Mouse (Mus musculus) ES-E14 (cell line): ENCODE measurements around the gene Wdr43. TPM values are rescaled to one million over a fixed set of nuclear protein-coding genes. Genes with fewer than 3 reads are reported as not detected.

Source experiments
- DNase-seq: peaks from one replicate; pipeline ENCODE4 v3.0.0-alpha.2; 2013; ENCODE audit warnings: low read depth, low spot score
- H3K27ac ChIP-seq: 2 replicates; pipeline ENCODE4 v1.5.1; 2012; ENCODE audit warnings: low read depth, mild to moderate bottlenecking, low read length, moderate library complexity, mixed read lengths; ENCODE audit not compliant: poor library complexity, insufficient read depth, severe bottlenecking
- H3K36me3 ChIP-seq: 2 replicates; pipeline ENCODE4 v1.6.1; 2012; ENCODE audit warnings: mild to moderate bottlenecking, low read length, moderate library complexity, mixed read lengths; ENCODE audit not compliant: control insufficient read depth, poor library complexity, insufficient read depth, severe bottlenecking
- H3K4me1 ChIP-seq, 2 experiments: fragments of 150-350 bp in 1 of 2; sonication (generic) in 1 of 2; 2 replicates each; pipeline ENCODE4 v1.6.1; 2012; ENCODE audit warnings: low read length in 2 of 2, mild to moderate bottlenecking in 1 of 2, mixed read lengths in 1 of 2; ENCODE audit not compliant: control insufficient read depth in 2 of 2, insufficient read depth in 2 of 2, poor library complexity in 1 of 2
- H3K4me3 ChIP-seq, 2 experiments: fragments of 150-350 bp in 1 of 2; sonication (generic) in 1 of 2; 2 replicates each; pipeline ENCODE4 v1.5.1; 2012; ENCODE audit warnings: low read length in 2 of 2, low read depth in 1 of 2, mild to moderate bottlenecking in 1 of 2, mixed read lengths in 1 of 2; ENCODE audit not compliant: insufficient read depth in 1 of 2, poor library complexity in 1 of 2, severe bottlenecking in 1 of 2
- H3K9ac ChIP-seq: 2 replicates; pipeline ENCODE4 v1.6.1; 2012; ENCODE audit warnings: low read depth, mild to moderate bottlenecking, low read length, mixed read lengths; ENCODE audit not compliant: poor library complexity, insufficient read depth, severe bottlenecking
- H3K9me3 ChIP-seq: fragments of 150-350 bp; sonication (generic); 2 replicates; pipeline ENCODE4 v1.6.1; 2012; ENCODE audit warnings: low read depth, mild to moderate bottlenecking, low read length; ENCODE audit not compliant: control insufficient read depth, insufficient read depth
- CHD2 ChIP-seq: IDR thresholded peaks from 2 replicates; pipeline ENCODE4 v1.6.1; 2014; ENCODE audit warnings: mild to moderate bottlenecking, low read depth, low read length, inconsistent platforms
- HCFC1 ChIP-seq: IDR thresholded peaks from 2 replicates; pipeline ENCODE4 v1.6.1; 2012; ENCODE audit warnings: low read length, inconsistent platforms, borderline replicate concordance; ENCODE audit not compliant: insufficient read depth
- MAFK ChIP-seq: IDR thresholded peaks from 2 replicates; pipeline ENCODE4 v1.6.1; 2014; ENCODE audit warnings: mild to moderate bottlenecking, low read depth, low read length, inconsistent platforms; ENCODE audit not compliant: insufficient read depth
- ZC3H11A ChIP-seq: IDR thresholded peaks from 2 replicates; pipeline ENCODE4 v1.6.1; 2012; ENCODE audit warnings: low read depth, mild to moderate bottlenecking, inconsistent platforms, low read length, borderline replicate concordance
- ZNF384 ChIP-seq: IDR thresholded peaks from 2 replicates; pipeline ENCODE4 v1.6.1; 2012; ENCODE audit warnings: low read depth, low read length, inconsistent platforms
- in situ Hi-C, 2 experiments: fragments of 600-800 bp; cut with MboI; formaldehyde crosslinking; loops; one replicate each; pipeline ENCODE4 v1.15.1; 2025; ENCODE audit warnings: low sequenced_read_pairs in 2 of 2, inconsistent platforms in 1 of 2; ENCODE audit not compliant: unreplicated experiment in 2 of 2
- total RNA-seq: library from RNA; depleted of rRNA; stranded (reverse); fragments of 300-350 nt; gene quantifications from 2 replicates; pipeline ENCODE4 v1.2.3, GENCODE M21; 2012

Wdr43 gene
- total RNA-seq, 1 experiment, result 264 TPM

- no peak overlapping the region for H3K27ac ChIP-seq
- H3K9me3 ChIP-seq, result no peaks in the 10 kb centered on the region
- in situ Hi-C loops, result no loop called here
- H3K9ac ChIP-seq, result no peak overlapping the region
- no peak for DNase-seq
- peaks cover 0 to 4% of the 10 kb centered on the region in 2 experiments; a peak in 1 of 4 replicates for H3K4me1 ChIP-seq
- H3K36me3 ChIP-seq, result peaks cover 48% of the 10 kb centered on the region
- no peak overlapping the region for H3K4me3 ChIP-seq
- TF ChIP-seq ZC3H11A (no peak), ZNF384 (no peak), HCFC1 (no peak), CHD2 (no peak), MAFK (no peak)
These were observed 34.3 kb downstream of the Wdr43 start for GRCm38 (mm10) chr17:71650011-71650410.

- Histone ChIP-seq H3K9ac (no peak overlapping the region), H3K4me1 (peaks cover 0 to 4% of the 10 kb centered on the region in 2 experiments; a peak in 1 of 4 replicates), H3K4me3 (no peak overlapping the region), H3K9me3 (no peaks in the 10 kb centered on the region), H3K36me3 (peaks cover 50% of the 10 kb centered on the region), H3K27ac (no peak overlapping the region)
- in situ Hi-C loops, result no loop called here
- TF ChIP-seq ZNF384 (no peak), ZC3H11A (no peak), HCFC1 (no peak), CHD2 (no peak), MAFK (no peak)
- DNase-seq, result no peak
These were observed 36.8 kb downstream of the Wdr43 start for GRCm38 (mm10) chr17:71652495-71652894.

- H3K27ac ChIP-seq, result no peak overlapping the region
- DNase-seq, result no peak
- no peak overlapping the region for H3K9ac ChIP-seq
- H3K9me3 ChIP-seq, result no peaks in the 10 kb centered on the region
- no peak overlapping the region for H3K4me3 ChIP-seq
- peaks cover 51% of the 10 kb centered on the region for H3K36me3 ChIP-seq
- peaks cover 0 to 4% of the 10 kb centered on the region in 2 experiments; a peak in 1 of 4 replicates for H3K4me1 ChIP-seq
- TF ChIP-seq HCFC1 (no peak), ZC3H11A (no peak), MAFK (no peak), ZNF384 (no peak), CHD2 (no peak)
- in situ Hi-C loops, result no loop called here
These were observed 37.2 kb downstream of the Wdr43 start for GRCm38 (mm10) chr17:71652934-71653333.

- Histone ChIP-seq H3K27ac (no peak overlapping the region), H3K9ac (no peak overlapping the region), H3K36me3 (peaks cover 29% of the 10 kb centered on the region), H3K9me3 (no peaks in the 10 kb centered on the region), H3K4me1 (no peaks in the 10 kb centered on the region; a peak in 1 of 4 replicates), H3K4me3 (no peak overlapping the region)
- in situ Hi-C loops, result no loop called here
- DNase-seq, result no peak
- TF ChIP-seq ZC3H11A (no peak), CHD2 (no peak), MAFK (no peak), ZNF384 (no peak), HCFC1 (no peak)
These were observed 41.8 kb downstream of the Wdr43 start for GRCm38 (mm10) chr17:71657521-71657920.

GRCm38 (mm10) chr17:71658666-71659065 is 43.0 kb downstream of the Wdr43 start:
- in situ Hi-C loops, result no loop called here
- Histone ChIP-seq H3K9ac (no peak overlapping the region), H3K4me3 (no peak overlapping the region), H3K9me3 (no peaks in the 10 kb centered on the region), H3K36me3 (peaks cover 20% of the 10 kb centered on the region), H3K27ac (no peak overlapping the region), H3K4me1 (no peaks in the 10 kb centered on the region; a peak in 1 of 4 replicates)
- no peak for TF ChIP-seq ZNF384
- TF ChIP-seq HCFC1, result no peak
- no peak for TF ChIP-seq CHD2
- no peak for TF ChIP-seq MAFK
- no peak for TF ChIP-seq ZC3H11A
- no peak for DNase-seq
